ENCODE assay signal across 9 mouse cellular contexts in the genomic region with DNA sequence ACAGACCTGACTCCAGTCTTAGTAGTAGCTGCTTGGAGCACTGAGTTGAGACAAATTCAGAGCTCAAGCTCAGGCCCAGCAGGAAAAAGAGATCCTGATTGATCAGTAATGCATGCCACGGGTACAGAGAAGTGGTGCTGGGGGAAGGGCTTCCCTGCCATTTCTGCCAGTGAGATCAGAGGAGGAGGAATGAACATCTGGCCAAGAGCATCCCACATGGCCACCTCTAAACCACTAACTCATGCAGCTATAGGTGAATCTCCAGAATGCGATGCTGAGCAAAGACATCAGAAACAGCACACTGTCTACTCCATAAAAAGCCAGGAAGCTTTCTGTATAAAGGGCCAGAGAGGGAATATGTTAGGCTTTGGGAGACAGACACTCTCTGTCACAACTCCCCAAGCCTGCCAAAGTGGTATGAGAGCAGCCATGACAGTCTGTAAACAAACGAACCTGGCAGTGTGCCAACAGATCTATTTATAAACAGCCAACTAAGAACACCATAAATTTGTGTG. TPM values are rescaled to one million over a fixed set of nuclear protein-coding genes. Genes with fewer than 3 reads are reported as not detected.
DNase-seq lines count a peak whose midpoint lies in the region; ATAC-seq lines count a peak whose summit lies in the region.
"Had no signal": no experiment of that assay in that cellular context is flagged by ENCODE, and none has a peak within 500 bp of the region (broad histone marks: within the 10 kb centered on the region; RNA-seq: fewer than 3 reads in every experiment).

No protein-coding gene starts in this region.

- H3K4me3 ChIP-seq in midbrain, embryonic 13.5 days (replicated peaks), result no peak overlapping the region
- H3K4me3 ChIP-seq in midbrain, embryonic 10.5 days, result no peak overlapping the region
- H3K4me3 ChIP-seq in embryonic facial prominence, embryonic 14.5 days (ENCODE audit: low read depth, low read length), result no peak overlapping the region
- H3K4me3 ChIP-seq: heart, adult 2 months had no signal

- no peak for ATAC-seq in midbrain, embryonic 13.5 days
- ATAC-seq in embryonic facial prominence, embryonic 14.5 days (ENCODE audit: low read depth), result peak; percentile 22; the same call in 1 of the 2 replicates

- H3K4me2 ChIP-seq in midbrain, embryonic 13.5 days (replicated peaks), result no peak overlapping the region
- H3K4me2 ChIP-seq in embryonic facial prominence, embryonic 14.5 days (ENCODE audit: low read depth, low read length), result no peak overlapping the region

- WGBS in midbrain, embryonic 13.5 days, result 61% methylated on average over 3 of the region's 3 CpGs
- WGBS in midbrain, embryonic 10.5 days, result 73% methylated on average over 3 of the region's 3 CpGs
- WGBS in embryonic facial prominence, embryonic 14.5 days, result 47% methylated on average over 3 of the region's 3 CpGs

- H3K9ac ChIP-seq in midbrain, embryonic 13.5 days (replicated peaks), result 0 out of 2 replicates have a peak overlapping the region, but pooled peaks have one; percentile 0
- H3K9ac ChIP-seq in embryonic facial prominence, embryonic 14.5 days (ENCODE audit: low read depth, low read length), result no peak overlapping the region

- no peaks in the 10 kb centered on the region for H3K9me3 ChIP-seq in midbrain, embryonic 13.5 days
- no peaks in the 10 kb centered on the region for H3K9me3 ChIP-seq in midbrain, embryonic 10.5 days (replicated peaks)
- H3K9me3 ChIP-seq in embryonic facial prominence, embryonic 14.5 days (ENCODE audit: control insufficient read depth, low read length), result no peaks in the 10 kb centered on the region

- no peaks in the 10 kb centered on the region for H3K27me3 ChIP-seq in midbrain, embryonic 13.5 days
- no peaks in the 10 kb centered on the region for H3K27me3 ChIP-seq in midbrain, embryonic 10.5 days (ENCODE audit: low read depth, poor library complexity, severe bottlenecking)
- no peaks in the 10 kb centered on the region for H3K27me3 ChIP-seq in embryonic facial prominence, embryonic 14.5 days (replicated peaks; ENCODE audit: control insufficient read depth, insufficient read depth, low read length)

- no peak overlapping the region for H3K27ac ChIP-seq in midbrain, embryonic 13.5 days
- no peak overlapping the region for H3K27ac ChIP-seq in midbrain, embryonic 10.5 days (replicated peaks)
- no peak overlapping the region for H3K27ac ChIP-seq in embryonic facial prominence, embryonic 14.5 days (replicated peaks; ENCODE audit: low read depth, low read length)
- H3K27ac ChIP-seq: heart, adult 2 months had no signal

- no peak for DNase-seq in midbrain, embryonic 10.5 days (ENCODE audit: low spot score)
- DNase-seq in embryonic facial prominence, embryonic 14.5 days (ENCODE audit: low spot score), result peak; percentile 61
- peak; percentile 52 to 59 for DNase-seq in kidney, postnatal 4 days
- peak; percentile 37 to 43 for DNase-seq in right cerebral cortex, adult 2 months (ENCODE audit: low spot score in 2 of 2)
- DNase-seq in urinary bladder, postnatal 10 days (ENCODE audit: low spot score), result no peak
- DNase-seq in yolk sac, embryonic 10.5 days (ENCODE audit: low spot score), result no peak
- no peak for DNase-seq in embryo, embryonic 11 days

- H3K36me3 ChIP-seq in midbrain, embryonic 13.5 days, result no peaks in the 10 kb centered on the region
- no peaks in the 10 kb centered on the region for H3K36me3 ChIP-seq in midbrain, embryonic 10.5 days
- no peaks in the 10 kb centered on the region for H3K36me3 ChIP-seq in embryonic facial prominence, embryonic 14.5 days (ENCODE audit: control insufficient read depth, insufficient read depth, low read length)

- H3K4me1 ChIP-seq in midbrain, embryonic 13.5 days (replicated peaks), result peaks cover 7% of the 10 kb centered on the region; the same call in 1 of the 2 replicates
- H3K4me1 ChIP-seq in midbrain, embryonic 10.5 days, result peaks cover 3% of the 10 kb centered on the region
- H3K4me1 ChIP-seq in embryonic facial prominence, embryonic 14.5 days (ENCODE audit: control insufficient read depth, insufficient read depth, low read length), result no peaks in the 10 kb centered on the region

RNA-seq across cellular contexts. Expression of a gene that starts 33.8 kb away (rescaled TPM):
- 2.2 and 3.0 TPM in 2 replicates for polyA plus RNA-seq in midbrain, embryonic 13.5 days (2015; fragmentation: Nextera tagmentation; extraction: Ambion mirVana)
- 0.32 and 0.57 TPM in 2 replicates for polyA plus RNA-seq in midbrain, embryonic 10.5 days (2016; fragmentation: Nextera tagmentation; extraction: Ambion mirVana)
- 1.0 and 1.2 TPM in 2 replicates for polyA plus RNA-seq in embryonic facial prominence, embryonic 14.5 days (2014; fragmentation: Nextera tagmentation; extraction: Ambion mirVana)

Comparison
In these comparisons a context has a peak if more than half of its experiments do, and no peak if none do; other contexts are left out.
1. DNase-seq: peak in embryonic facial prominence, embryonic 14.5 days (single experiment), kidney, postnatal 4 days (2 of 2) and right cerebral cortex, adult 2 months (2 of 2); none in midbrain, embryonic 10.5 days (single experiment), urinary bladder, postnatal 10 days (single experiment), yolk sac, embryonic 10.5 days (single experiment) and embryo, embryonic 11 days (single experiment).